Mouse (Mus musculus) bone marrow macrophage, adult 2 months (primary cell): ENCODE measurements around the gene Ssh3.
A peak's percentile ranks its signal among the peaks of the same experiment; 100 is the strongest.

Experiments used
- CTCF ChIP-seq: IDR thresholded peaks from 2 replicates; pipeline ENCODE4 v1.5.1; 2012; ENCODE audit warnings: low read depth, mild to moderate bottlenecking, low read length, moderate library complexity
- POLR2A ChIP-seq: IDR thresholded peaks from 2 replicates; pipeline ENCODE4 v1.6.1; 2012; ENCODE audit warnings: mild to moderate bottlenecking, low read depth, low read length, borderline replicate concordance

GRCm38 (mm10) chr19:4255583-4256162 is 13.3 kb downstream of the Ssh3 start:
- TF ChIP-seq CTCF (peak; percentile 18; the same call in 1 of the 2 replicates), POLR2A (no peak)
